Mouse (Mus musculus) C2C12 (cell line): Measurements from ENCODE around the gene Gpr160.

ENCODE experiments used
- CTCF ChIP-seq: IDR thresholded peaks from one replicate; pipeline ENCODE4 v1.5.1; 2011; ENCODE audit not compliant: control insufficient read depth, insufficient read depth, insufficient read length
- MAX ChIP-seq: IDR thresholded peaks from one replicate; pipeline ENCODE4 v1.6.1; 2011; ENCODE audit warnings: mild to moderate bottlenecking, control low read depth
- MYOD1 ChIP-seq: IDR thresholded peaks from one replicate; pipeline ENCODE4 v1.6.1; 2011; ENCODE audit warnings: low read depth; ENCODE audit not compliant: control insufficient read depth, insufficient read length
- USF1 ChIP-seq: IDR thresholded peaks from one replicate; pipeline ENCODE4 v1.6.1; 2011; ENCODE audit warnings: low read depth, mild to moderate bottlenecking, control low read depth, moderate library complexity

GRCm38 (mm10) chr3:30812881-30813280, 42.9 kb upstream of the Gpr160 start:
- TF ChIP-seq MAX: no peak
- no peak for TF ChIP-seq USF1
- no peak for TF ChIP-seq MYOD1
- TF ChIP-seq CTCF: no peak
